Comparison of ENCODE assay signal across 10 mouse cellular contexts in genomic region chrX:96162571-96162970, GRCm38 (mm10).
DNase-seq lines count a peak whose midpoint lies in the region; ATAC-seq and TF ChIP-seq lines count a peak whose summit lies in the region.
"Had no signal": no experiment of that assay in that cellular context is flagged by ENCODE, and none has a peak within 500 bp of the region (broad histone marks: within the 10 kb centered on the region; RNA-seq: fewer than 3 reads in every experiment).

No protein-coding gene starts in this region.

- 89% methylated on average over 2 of the region's 2 CpGs for WGBS in spleen, adult 2 months
- 83% methylated on average over 2 of the region's 2 CpGs for WGBS in forebrain, embryonic 10.5 days

- H3K4me3 ChIP-seq in spleen, adult 2 months (ENCODE audit: extremely low read depth, insufficient read depth, insufficient read length), result no peak overlapping the region
- no peak overlapping the region for H3K4me3 ChIP-seq in forebrain, embryonic 10.5 days
- H3K4me3 ChIP-seq: heart, embryonic 15.5 days; midbrain, embryonic 12.5 days had no signal

- intact Hi-C loops in gastrocnemius, postnatal 14 days (cut with DNase I; ENCODE audit: low total_unique reads), result loop anchor here (5.0 kb wide), 1 partner anchor 145 kb away; no protein-coding TSS in a partner anchor

- DNase-seq in gastrocnemius, adult 18-20 months (ENCODE audit: low spot score), result peak; percentile 5
- no peak for DNase-seq in gastrocnemius, postnatal 14 days
- DNase-seq in spleen, adult 2 months (ENCODE audit: low read depth in 1 of 2, low spot score in 2 of 2), result peak; percentile 15 to 23
- no peak for DNase-seq in spleen, adult 12 weeks (ENCODE audit: low spot score)
- peak; percentile 6 for DNase-seq in forelimb bud, embryonic 11.5 days (ENCODE audit: low read depth, low spot score)
- no peak for DNase-seq in cerebellum, adult 11 months
- DNase-seq in forebrain, embryonic 10.5 days (ENCODE audit: extremely low spot score, low spot score), result no peak

- ATAC-seq in neutrophil, adult 5-6 weeks (ENCODE audit: extremely low read depth, insufficient number of reproducible peaks, low FRiP score, poor library complexity, severe bottlenecking), result 0 out of 2 replicates have a peak, but pooled peaks have one; percentile 41

- H3K36me3 ChIP-seq in spleen, adult 2 months (ENCODE audit: control insufficient read depth, insufficient read depth, low read length), result peaks cover 34% of the 10 kb centered on the region
- peaks cover 46% of the 10 kb centered on the region for H3K36me3 ChIP-seq in forebrain, embryonic 10.5 days (replicated peaks)

- H3K27ac ChIP-seq in spleen, adult 2 months (ENCODE audit: insufficient read depth, low read length), result no peak overlapping the region
- H3K27ac ChIP-seq in forebrain, embryonic 10.5 days, result no peak overlapping the region
- H3K27ac ChIP-seq: heart, embryonic 15.5 days; midbrain, embryonic 12.5 days had no signal

- H3K27me3 ChIP-seq in spleen, adult 2 months (ENCODE audit: control insufficient read depth, insufficient read depth, low read length), result no peaks in the 10 kb centered on the region
- H3K27me3 ChIP-seq in forebrain, embryonic 10.5 days (ENCODE audit: poor library complexity, severe bottlenecking), result no peaks in the 10 kb centered on the region
- H3K27me3 ChIP-seq: heart, embryonic 15.5 days; midbrain, embryonic 12.5 days had no signal

- H3K4me1 ChIP-seq in spleen, adult 2 months (ENCODE audit: control insufficient read depth, insufficient read depth, insufficient read length), result no peaks in the 10 kb centered on the region; the same call in 1 of the 2 replicates
- no peaks in the 10 kb centered on the region for H3K4me1 ChIP-seq in forebrain, embryonic 10.5 days
- H3K4me1 ChIP-seq: heart, embryonic 15.5 days; midbrain, embryonic 12.5 days had no signal

- no peak for TF ChIP-seq POLR2A in spleen, adult 2 months (IDR thresholded peaks at IDR 0.05; ENCODE audit: low read depth, low read length)

- no peaks in the 10 kb centered on the region for H3K9me3 ChIP-seq in forebrain, embryonic 10.5 days
- H3K9me3 ChIP-seq: heart, embryonic 15.5 days; midbrain, embryonic 12.5 days had no signal

- no peak for TF ChIP-seq CTCF in spleen, adult 2 months (IDR thresholded peaks at IDR 0.05; ENCODE audit: extremely low read depth, insufficient read depth, insufficient read length, insufficient replicate concordance)

Comparison
In these comparisons a context has a peak if more than half of its experiments do, and no peak if none do; other contexts are left out.
1. DNase-seq: peak in gastrocnemius, adult 18-20 months (single experiment), spleen, adult 2 months (2 of 2) and forelimb bud, embryonic 11.5 days (single experiment); none in gastrocnemius, postnatal 14 days (single experiment), spleen, adult 12 weeks (single experiment), cerebellum, adult 11 months (single experiment) and forebrain, embryonic 10.5 days (single experiment).